ENCODE assay signal across 8 mouse cellular contexts in the genomic region with DNA sequence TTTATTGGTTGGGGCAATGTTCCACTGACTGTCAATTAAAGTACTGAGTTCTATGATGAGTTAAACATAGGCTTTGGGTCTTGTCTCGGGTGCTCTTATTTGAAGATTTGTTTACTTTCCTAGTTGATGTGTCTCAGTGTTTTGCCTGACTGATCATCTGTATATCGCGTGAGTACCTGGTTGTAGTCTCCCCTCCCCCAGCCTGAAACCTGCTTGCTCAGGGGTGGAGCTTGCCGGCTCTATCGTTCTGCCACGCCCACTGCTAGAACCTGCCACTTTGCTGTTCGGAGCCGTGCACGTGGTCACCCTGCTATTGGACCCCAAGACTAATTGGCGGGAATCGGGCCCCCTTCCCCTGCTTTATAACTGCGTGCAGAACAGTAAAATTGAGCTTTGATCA. TPM values are rescaled to one million over a fixed set of nuclear protein-coding genes. Genes with fewer than 3 reads are reported as not detected.
DNase-seq lines count a peak whose midpoint lies in the region; ATAC-seq and TF ChIP-seq lines count a peak whose summit lies in the region.
"Not testable (repeated sequence)": the region's sequence is repeated elsewhere in the genome, so short reads cannot be mapped to it uniquely, and the experiment has no call there.

No protein-coding gene starts in this region.

- not testable (repeated sequence) for TF ChIP-seq EP300 in liver, postnatal 0 days (IDR thresholded peaks at IDR 0.05; ENCODE audit: low read depth)

- peak overlapping the region; percentile 49 for H3K4me3 ChIP-seq in gastrocnemius, adult 2 months
- not testable (repeated sequence) for H3K4me3 ChIP-seq in intestine, embryonic 14.5 days (ENCODE audit: low read depth, low read length); liver, postnatal 0 days (ENCODE audit: low read depth, low read length); neural tube, embryonic 12.5 days

- not testable (repeated sequence) for H3K27me3 ChIP-seq in intestine, embryonic 14.5 days (replicated peaks; ENCODE audit: control insufficient read depth, insufficient read depth, low read length); liver, postnatal 0 days (ENCODE audit: insufficient read depth, low read length); neural tube, embryonic 12.5 days (replicated peaks)

- H3K9me3 ChIP-seq in intestine, embryonic 14.5 days (ENCODE audit: control insufficient read depth, low read length); liver, postnatal 0 days (ENCODE audit: low read length); neural tube, embryonic 12.5 days: not testable (repeated sequence)

- TF ChIP-seq CTCF in gastrocnemius, adult 2 months (IDR thresholded peaks at IDR 0.05); liver, postnatal 0 days (IDR thresholded peaks at IDR 0.05; ENCODE audit: low read depth): not testable (repeated sequence)

- not testable (repeated sequence) for H3K36me3 ChIP-seq in intestine, embryonic 14.5 days (ENCODE audit: control insufficient read depth, insufficient read depth, low read length); liver, postnatal 0 days (replicated peaks; ENCODE audit: insufficient read depth, low read length); neural tube, embryonic 12.5 days

- ATAC-seq in intestine, embryonic 14.5 days (replicated peaks; ENCODE audit: low FRiP score, low TSS enrichment, low read depth); liver, postnatal 0 days; neural tube, embryonic 12.5 days (ENCODE audit: low FRiP score, low read depth): not testable (repeated sequence)

- DNase-seq in ES-CJ7 (ENCODE audit: low read depth, low spot score) = peak; percentile 75
- peak; percentile 14 for DNase-seq in embryo, embryonic 10 days (ENCODE audit: low spot score)
- not testable (repeated sequence) for DNase-seq in gastrocnemius, adult 2 months; intestine, embryonic 14.5 days (ENCODE audit: low spot score)
- DNase-seq in kidney, postnatal 4 days = peak; percentile 35 to 52
- DNase-seq in liver, postnatal 0 days = peak; percentile 44
- DNase-seq in thymus, postnatal 4 days = peak; percentile 49

- H3K9ac ChIP-seq in intestine, embryonic 14.5 days (ENCODE audit: low read length); liver, postnatal 0 days (replicated peaks); neural tube, embryonic 12.5 days: not testable (repeated sequence)

- H3K27ac ChIP-seq in gastrocnemius, adult 2 months; intestine, embryonic 14.5 days (ENCODE audit: low read depth); liver, postnatal 0 days (ENCODE audit: low read depth); neural tube, embryonic 12.5 days: not testable (repeated sequence)

- not testable (repeated sequence) for H3K4me1 ChIP-seq in intestine, embryonic 14.5 days (replicated peaks; ENCODE audit: control insufficient read depth, insufficient read depth, low read length); liver, postnatal 0 days (ENCODE audit: insufficient read depth); neural tube, embryonic 12.5 days

- H3K4me2 ChIP-seq in intestine, embryonic 14.5 days (ENCODE audit: low read length) = peak overlapping the region; percentile 18; the same call in 1 of the 2 replicates
- H3K4me2 ChIP-seq in liver, postnatal 0 days (ENCODE audit: low read depth, low read length) = peak overlapping the region; percentile 42
- H3K4me2 ChIP-seq in neural tube, embryonic 12.5 days (replicated peaks) = peak overlapping the region; percentile 33; the same call in 1 of the 2 replicates

- intact Hi-C loops in gastrocnemius, adult 2 months (cut with DNase I) = loop anchor here (10.0 kb wide), 1 partner anchor 339 kb away; a partner anchor contains a TSS

- 23% methylated on average over 12 of the region's 12 CpGs for WGBS in intestine, embryonic 14.5 days
- 28% methylated on average over 12 of the region's 12 CpGs for WGBS in liver, postnatal 0 days (ENCODE audit: insufficient replicate concordance)
- 21% methylated on average over 12 of the region's 12 CpGs for WGBS in neural tube, embryonic 12.5 days

RNA-seq across cellular contexts. Expression of a gene that starts 4.3 kb away (rescaled TPM):
- 1 to 10 TPM; 1.9 to 4.3 TPM for total RNA-seq in gastrocnemius, adult 2 months (2021)
- 5.5 and 7.2 TPM in 2 replicates for polyA plus RNA-seq in intestine, embryonic 14.5 days (2014; fragmentation: Nextera tagmentation; extraction: Ambion mirVana)
- polyA plus RNA-seq in liver, postnatal 0 days (2015; fragmentation: Nextera tagmentation; extraction: Ambion mirVana) = 2.0 and 2.1 TPM in 2 replicates
- 11.5 and 12.1 TPM in 2 replicates for polyA plus RNA-seq in neural tube, embryonic 12.5 days (2016; fragmentation: Nextera tagmentation; extraction: Ambion mirVana)

RNA-seq across cellular contexts. Expression of a gene that starts 34.4 kb away (rescaled TPM):
- total RNA-seq in gastrocnemius, adult 2 months (2021) = 10 to 100 TPM; 18.6 to 20.0 TPM
- 55.2 and 58.0 TPM in 2 replicates for polyA plus RNA-seq in intestine, embryonic 14.5 days (2014; fragmentation: Nextera tagmentation; extraction: Ambion mirVana)
- 44.0 and 47.1 TPM in 2 replicates for polyA plus RNA-seq in liver, postnatal 0 days (2015; fragmentation: Nextera tagmentation; extraction: Ambion mirVana)
- 50.5 and 53.1 TPM in 2 replicates for polyA plus RNA-seq in neural tube, embryonic 12.5 days (2016; fragmentation: Nextera tagmentation; extraction: Ambion mirVana)
